Mouse (Mus musculus): ENCODE results near the gene Thtpa.

GRCm38 (mm10) chr14:55089199-55089947 is 5.2 kb upstream of the Thtpa start:
- no peak for TF ChIP-seq POLR2A (IDR thresholded peaks at IDR 0.05; ENCODE audit: borderline replicate concordance, extremely low read depth, insufficient read depth, insufficient read length, poor library complexity, severe bottlenecking)
- no peak for TF ChIP-seq CTCF (IDR thresholded peaks at IDR 0.05; ENCODE audit: borderline replicate concordance, extremely low read depth, insufficient read depth, insufficient read length)

Measured in brain, embryonic 14.5 days (tissue).